Mouse (Mus musculus) forebrain, embryonic 15.5 days (tissue): ENCODE measurements around the gene Fancc. TPM values are rescaled to one million over a fixed set of nuclear protein-coding genes. Genes with fewer than 3 reads are reported as not detected.
"Not testable (repeated sequence)": the region's sequence is repeated elsewhere in the genome, so short reads cannot be mapped to it uniquely, and the experiment has no call there.

ENCODE experiments used
- ATAC-seq: fragments of 200-750 bp; cut with Nextera tagmentation; replicated peaks from 2 replicates; pipeline ENCODE4 v1.8.0; 2017; ENCODE audit warnings: mild to moderate bottlenecking, moderate TSS enrichment, moderate library complexity
- H3K27ac ChIP-seq: fragments of 300-500 bp; sonication (generic); replicated peaks from 2 replicates; pipeline ENCODE4 v1.5.1; 2015; ENCODE audit warnings: mild to moderate bottlenecking, inconsistent platforms
- H3K27me3 ChIP-seq: fragments of 300-500 bp; sonication (generic); 2 replicates; pipeline ENCODE4 v1.6.1; 2015; ENCODE audit warnings: inconsistent platforms
- H3K36me3 ChIP-seq: fragments of 300-500 bp; sonication (generic); 2 replicates; pipeline ENCODE4 v1.6.1; 2015; ENCODE audit warnings: mild to moderate bottlenecking, inconsistent platforms
- H3K4me1 ChIP-seq: fragments of 300-500 bp; sonication (generic); 2 replicates; pipeline ENCODE4 v1.6.1; 2015; ENCODE audit warnings: inconsistent platforms
- H3K4me2 ChIP-seq: fragments of 300-500 bp; sonication (generic); replicated peaks from 2 replicates; pipeline ENCODE4 v1.6.1; 2015; ENCODE audit warnings: mild to moderate bottlenecking, inconsistent platforms
- H3K4me3 ChIP-seq: fragments of 300-500 bp; sonication (generic); 2 replicates; pipeline ENCODE4 v1.5.1; 2015; ENCODE audit warnings: mild to moderate bottlenecking, inconsistent platforms
- H3K9ac ChIP-seq: fragments of 300-500 bp; sonication (generic); replicated peaks from 2 replicates; pipeline ENCODE4 v1.6.1; 2015; ENCODE audit warnings: mild to moderate bottlenecking, inconsistent platforms
- H3K9me3 ChIP-seq: fragments of 300-500 bp; sonication (generic); 2 replicates; pipeline ENCODE4 v1.6.1; 2016; ENCODE audit warnings: inconsistent platforms
- WGBS: fragments of 180-500 bp; shearing (Covaris S2); methylation state at CpG from one replicate; pipeline ENCODE4 v1.1.7; 2015; ENCODE audit warnings: mixed read lengths; 5-methylcytosine and 5-hydroxymethylcytosine counted together
- polyA plus RNA-seq: library from polyadenylated mRNA; unstranded; fragments of >200 nt; fragmentation: Nextera tagmentation; extraction: Ambion mirVana; gene quantifications from 2 replicates; pipeline ENCODE4 v1.2.1, GENCODE M21; 2015

Gene Fancc
- polyA plus RNA-seq, 1 experiment from 2014 or later: 13.2 TPM

- no peak overlapping the region for H3K27ac ChIP-seq
- H3K27me3 ChIP-seq: no peaks in the 10 kb centered on the region
- H3K4me2 ChIP-seq: no peak overlapping the region
- no peak overlapping the region for H3K4me3 ChIP-seq
- H3K4me1 ChIP-seq: peaks cover under 1% of the 10 kb centered on the region; the same call in 1 of the 2 replicates
- no peaks in the 10 kb centered on the region for H3K9me3 ChIP-seq
- ATAC-seq: no peak
- no peak overlapping the region for H3K9ac ChIP-seq
- WGBS: 87% methylated on average over 6 of the region's 6 CpGs
- H3K36me3 ChIP-seq: no peaks in the 10 kb centered on the region
These were observed 174.3 kb downstream of the Fancc start for GRCm38 (mm10) chr13:63322756-63323155.

- WGBS: 66% methylated on average over 5 of the region's 5 CpGs
- Histone ChIP-seq H3K36me3 (no peaks in the 10 kb centered on the region), H3K4me1 (peaks cover 6% of the 10 kb centered on the region; the same call in 1 of the 2 replicates), H3K4me3 (no peak overlapping the region), H3K27ac (no peak overlapping the region), H3K9ac (no peak overlapping the region), H3K27me3 (no peaks in the 10 kb centered on the region), H3K4me2 (no peak overlapping the region), H3K9me3 (no peaks in the 10 kb centered on the region)
- no peak for ATAC-seq
These were observed 175.4 kb downstream of the Fancc start for GRCm38 (mm10) chr13:63321689-63322088.

- H3K27me3 ChIP-seq: no peaks in the 10 kb centered on the region
- no peak for ATAC-seq
- H3K4me1 ChIP-seq: peaks cover 6% of the 10 kb centered on the region; the same call in 1 of the 2 replicates
- H3K4me3 ChIP-seq: no peak overlapping the region
- H3K36me3 ChIP-seq: no peaks in the 10 kb centered on the region
- H3K4me2 ChIP-seq: no peak overlapping the region
- H3K9ac ChIP-seq: no peak overlapping the region
- 96% methylated on average over 7 of the region's 7 CpGs for WGBS
- H3K27ac ChIP-seq: no peak overlapping the region
- no peaks in the 10 kb centered on the region for H3K9me3 ChIP-seq
These were observed 177.3 kb downstream of the Fancc start for GRCm38 (mm10) chr13:63319814-63320213.

GRCm38 (mm10) chr13:63317681-63318104 lies 179.4 kb downstream of the Fancc start:
- ATAC-seq: no peak
- WGBS: 28% methylated on average over 7 of the region's 7 CpGs
- H3K4me3 ChIP-seq: no peak overlapping the region

GRCm38 (mm10) chr13:63316407-63316806 lies 180.7 kb downstream of the Fancc start:
- Histone ChIP-seq H3K9me3 (no peaks in the 10 kb centered on the region), H3K27ac (no peak overlapping the region), H3K36me3 (no peaks in the 10 kb centered on the region), H3K27me3 (no peaks in the 10 kb centered on the region), H3K4me2 (no peak overlapping the region), H3K4me1 (peaks cover 6% of the 10 kb centered on the region; the same call in 1 of the 2 replicates), H3K9ac (no peak overlapping the region), H3K4me3 (no peak overlapping the region)
- WGBS: 94% methylated on average over 5 of the region's 5 CpGs
- no peak for ATAC-seq

More at GRCm38 (mm10) chr13:63317681-63318104, 179.4 kb downstream of the Fancc start:
- peaks cover 6% of the 10 kb centered on the region; the same call in 1 of the 2 replicates for H3K4me1 ChIP-seq
- H3K27ac ChIP-seq: no peak overlapping the region
- H3K9ac ChIP-seq: no peak overlapping the region
- no peak overlapping the region for H3K4me2 ChIP-seq
- no peaks in the 10 kb centered on the region for H3K27me3 ChIP-seq
- H3K36me3 ChIP-seq: no peaks in the 10 kb centered on the region
- no peaks in the 10 kb centered on the region for H3K9me3 ChIP-seq

GRCm38 (mm10) chr13:63315777-63316176 lies 181.3 kb downstream of the Fancc start:
- Histone ChIP-seq H3K9me3 (no peaks in the 10 kb centered on the region), H3K27me3 (no peaks in the 10 kb centered on the region), H3K4me1 (peaks cover 6% of the 10 kb centered on the region; the same call in 1 of the 2 replicates), H3K9ac (no peak overlapping the region), H3K36me3 (no peaks in the 10 kb centered on the region), H3K4me2 (no peak overlapping the region), H3K4me3 (no peak overlapping the region), H3K27ac (no peak overlapping the region)
- 93% methylated on average over 6 of the region's 6 CpGs for WGBS
- no peak for ATAC-seq

- H3K27ac ChIP-seq, H3K4me2 ChIP-seq, H3K4me3 ChIP-seq, H3K9me3 ChIP-seq, H3K27me3 ChIP-seq, ATAC-seq, H3K36me3 ChIP-seq, H3K4me1 ChIP-seq, H3K9ac ChIP-seq: not testable (repeated sequence)
- WGBS: 96% methylated on average over 4 of the region's 4 CpGs
These were observed 182.0 kb downstream of the Fancc start for GRCm38 (mm10) chr13:63315111-63315510.

- Histone ChIP-seq H3K27ac (no peak overlapping the region), H3K4me2 (no peak overlapping the region), H3K4me3 (no peak overlapping the region), H3K27me3 (no peaks in the 10 kb centered on the region), H3K36me3 (no peaks in the 10 kb centered on the region), H3K9ac (no peak overlapping the region), H3K9me3 (no peaks in the 10 kb centered on the region), H3K4me1 (peaks cover 6% of the 10 kb centered on the region; the same call in 1 of the 2 replicates)
- no peak for ATAC-seq
- 84% methylated on average over 4 of the region's 4 CpGs for WGBS
These were observed 182.5 kb downstream of the Fancc start for GRCm38 (mm10) chr13:63314608-63314920.

GRCm38 (mm10) chr13:63313748-63314607 lies 183.1 kb downstream of the Fancc start:
- Histone ChIP-seq H3K27me3 (no peaks in the 10 kb centered on the region), H3K4me2 (no peak overlapping the region), H3K9me3 (no peaks in the 10 kb centered on the region), H3K27ac (no peak overlapping the region), H3K36me3 (no peaks in the 10 kb centered on the region), H3K9ac (no peak overlapping the region), H3K4me1 (peaks cover 6% of the 10 kb centered on the region; the same call in 1 of the 2 replicates), H3K4me3 (no peak overlapping the region)
- ATAC-seq: no peak
- 87% methylated on average over 12 of the region's 12 CpGs for WGBS

GRCm38 (mm10) chr13:63313247-63313646 lies 183.8 kb downstream of the Fancc start:
- Histone ChIP-seq H3K9me3 (no peaks in the 10 kb centered on the region), H3K36me3 (no peaks in the 10 kb centered on the region), H3K4me3 (no peak overlapping the region), H3K27ac (no peak overlapping the region), H3K9ac (no peak overlapping the region), H3K4me2 (no peak overlapping the region), H3K4me1 (peaks cover 6% of the 10 kb centered on the region; the same call in 1 of the 2 replicates), H3K27me3 (no peaks in the 10 kb centered on the region)
- 100% methylated on average over 1 of the region's 1 CpGs for WGBS
- ATAC-seq: no peak

GRCm38 (mm10) chr13:63311156-63311555 lies 185.9 kb downstream of the Fancc start:
- H3K27ac ChIP-seq: no peak overlapping the region
- WGBS: 88% methylated on average over 2 of the region's 2 CpGs
- no peaks in the 10 kb centered on the region for H3K36me3 ChIP-seq
- no peak overlapping the region for H3K4me2 ChIP-seq
- no peak overlapping the region for H3K9ac ChIP-seq
- H3K9me3 ChIP-seq: no peaks in the 10 kb centered on the region
- H3K4me1 ChIP-seq: no peaks in the 10 kb centered on the region
- ATAC-seq: no peak
- H3K27me3 ChIP-seq: no peaks in the 10 kb centered on the region
- H3K4me3 ChIP-seq: no peak overlapping the region

- Histone ChIP-seq H3K27ac (no peak overlapping the region), H3K27me3 (no peaks in the 10 kb centered on the region), H3K4me2 (no peak overlapping the region), H3K36me3 (no peaks in the 10 kb centered on the region), H3K4me3 (no peak overlapping the region), H3K9me3 (no peaks in the 10 kb centered on the region), H3K9ac (no peak overlapping the region), H3K4me1 (no peaks in the 10 kb centered on the region)
- ATAC-seq: no peak
- 85% methylated on average over 3 of the region's 3 CpGs for WGBS
These were observed 187.5 kb downstream of the Fancc start for GRCm38 (mm10) chr13:63309563-63309962.
